ENCODE assay signal across 21 mouse cellular contexts in the genomic region with DNA sequence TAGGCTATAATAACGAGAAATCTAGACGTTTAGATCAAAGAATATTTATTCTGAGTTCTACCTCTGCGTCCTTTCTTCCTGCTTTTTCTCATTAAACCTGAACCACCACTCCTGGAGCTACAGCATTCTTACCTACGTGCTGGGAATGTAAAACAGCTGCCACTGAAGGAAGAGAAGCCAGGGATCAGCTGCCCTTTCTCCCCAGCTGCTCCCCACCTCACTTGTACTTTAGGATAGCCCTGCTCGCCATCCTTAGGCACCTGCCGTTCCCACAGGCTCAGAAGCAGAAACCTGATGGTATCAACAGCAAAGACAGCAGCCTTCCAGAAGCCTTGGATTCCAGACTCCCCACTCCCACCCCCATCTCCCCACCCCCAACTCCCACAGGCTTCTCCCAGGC. TPM values are rescaled to one million over a fixed set of nuclear protein-coding genes. Genes with fewer than 3 reads are reported as not detected.
DNase-seq lines count a peak whose midpoint lies in the region; ATAC-seq lines count a peak whose summit lies in the region.
"Had no signal": no experiment of that assay in that cellular context is flagged by ENCODE, and none has a peak within 500 bp of the region (broad histone marks: within the 10 kb centered on the region; RNA-seq: fewer than 3 reads in every experiment).

No protein-coding gene starts in this region.

- 49% methylated on average over 6 of the region's 6 CpGs for WGBS in kidney, embryonic 16.5 days
- WGBS in kidney, embryonic 14.5 days: 48% methylated on average over 6 of the region's 6 CpGs
- WGBS in neural tube, embryonic 14.5 days: 48% methylated on average over 6 of the region's 6 CpGs
- WGBS in midbrain, embryonic 12.5 days: 43% methylated on average over 6 of the region's 6 CpGs

- DNase-seq in neural tube, embryonic 10.5 days (ENCODE audit: extremely low spot score, low spot score): no peak
- DNase-seq in adrenal gland, postnatal 4 days (ENCODE audit: low spot score in 2 of 2): no peak
- DNase-seq in layer of hippocampus, postnatal 36 days: no peak
- DNase-seq: adrenal gland, postnatal 25 days; cerebellum, adult 9-10 months; gastrocnemius, postnatal 25 days; kidney, adult 8-10 months; left cerebral cortex, postnatal 4 days; liver, embryonic 13.5 days; spleen, adult 18-20 months; thymus, postnatal 25 days had no signal

- H3K27me3 ChIP-seq in kidney, embryonic 16.5 days (ENCODE audit: insufficient read depth, low read length): no peaks in the 10 kb centered on the region
- no peaks in the 10 kb centered on the region for H3K27me3 ChIP-seq in kidney, embryonic 14.5 days (ENCODE audit: control insufficient read depth, insufficient read depth, low read length)
- H3K27me3 ChIP-seq in neural tube, embryonic 14.5 days (ENCODE audit: control insufficient read depth, insufficient read depth, low read length): no peaks in the 10 kb centered on the region
- no peaks in the 10 kb centered on the region for H3K27me3 ChIP-seq in midbrain, embryonic 12.5 days
- H3K27me3 ChIP-seq: embryonic facial prominence, embryonic 15.5 days; heart, embryonic 15.5 days; liver, embryonic 13.5 days; megakaryocyte, embryonic 14.5 days; stomach, embryonic 15.5 days had no signal

- peak overlapping the region; percentile 71; the same call in 1 of the 2 replicates for H3K27ac ChIP-seq in kidney, embryonic 16.5 days (ENCODE audit: low read length)
- no peak overlapping the region for H3K27ac ChIP-seq in kidney, embryonic 14.5 days (ENCODE audit: low read depth, low read length)
- no peak overlapping the region for H3K27ac ChIP-seq in neural tube, embryonic 14.5 days (ENCODE audit: low read depth, low read length)
- H3K27ac ChIP-seq in midbrain, embryonic 12.5 days (replicated peaks): no peak overlapping the region
- H3K27ac ChIP-seq: embryonic facial prominence, embryonic 15.5 days; forebrain, embryonic 10.5 days; heart, embryonic 15.5 days; liver, embryonic 13.5 days; stomach, embryonic 15.5 days had no signal

- H3K36me3 ChIP-seq in kidney, embryonic 16.5 days (ENCODE audit: insufficient read depth, low read length): no peaks in the 10 kb centered on the region
- H3K36me3 ChIP-seq in kidney, embryonic 14.5 days (ENCODE audit: control insufficient read depth, insufficient read depth, low read length): no peaks in the 10 kb centered on the region
- H3K36me3 ChIP-seq in neural tube, embryonic 14.5 days (ENCODE audit: control insufficient read depth, insufficient read depth, low read length): no peaks in the 10 kb centered on the region
- no peaks in the 10 kb centered on the region for H3K36me3 ChIP-seq in midbrain, embryonic 12.5 days
- H3K36me3 ChIP-seq: embryonic facial prominence, embryonic 15.5 days; forebrain, embryonic 10.5 days; heart, embryonic 15.5 days; liver, embryonic 13.5 days; stomach, embryonic 15.5 days had no signal

- H3K4me1 ChIP-seq in kidney, embryonic 16.5 days (ENCODE audit: insufficient read depth, low read length): 0 out of 2 replicates have a peak, but pooled peaks cover 5% of the 10 kb centered on the region
- no peaks in the 10 kb centered on the region for H3K4me1 ChIP-seq in kidney, embryonic 14.5 days (ENCODE audit: control insufficient read depth, insufficient read depth, low read length)
- H3K4me1 ChIP-seq in neural tube, embryonic 14.5 days (ENCODE audit: control insufficient read depth, insufficient read depth, low read length): no peaks in the 10 kb centered on the region
- peaks cover 5% of the 10 kb centered on the region; the same call in 1 of the 2 replicates for H3K4me1 ChIP-seq in midbrain, embryonic 12.5 days
- H3K4me1 ChIP-seq: heart, embryonic 15.5 days; stomach, embryonic 15.5 days had no signal

- H3K4me2 ChIP-seq in kidney, embryonic 16.5 days (replicated peaks; ENCODE audit: low read depth, low read length): no peak overlapping the region
- no peak overlapping the region for H3K4me2 ChIP-seq in kidney, embryonic 14.5 days (replicated peaks; ENCODE audit: low read depth, low read length)
- no peak overlapping the region for H3K4me2 ChIP-seq in neural tube, embryonic 14.5 days (ENCODE audit: low read depth, low read length)
- no peak overlapping the region for H3K4me2 ChIP-seq in midbrain, embryonic 12.5 days (replicated peaks)
- H3K4me2 ChIP-seq: embryonic facial prominence, embryonic 15.5 days; heart, embryonic 15.5 days; liver, embryonic 13.5 days; stomach, embryonic 15.5 days had no signal

- peak; percentile 15; the same call in 1 of the 2 replicates for ATAC-seq in kidney, embryonic 16.5 days (ENCODE audit: low FRiP score, low TSS enrichment)
- no peak for ATAC-seq in kidney, embryonic 14.5 days (ENCODE audit: low FRiP score, low TSS enrichment)
- ATAC-seq in neural tube, embryonic 14.5 days (ENCODE audit: low read depth): peak; percentile 17; the same call in 1 of the 2 replicates
- peak; percentile 52 for ATAC-seq in midbrain, embryonic 12.5 days (ENCODE audit: low FRiP score, low read depth)
- ATAC-seq: lung, postnatal 0 days had no signal

- no peaks in the 10 kb centered on the region for H3K9me3 ChIP-seq in kidney, embryonic 16.5 days (ENCODE audit: low read length)
- no peaks in the 10 kb centered on the region for H3K9me3 ChIP-seq in kidney, embryonic 14.5 days (ENCODE audit: control insufficient read depth, low read length)
- H3K9me3 ChIP-seq in neural tube, embryonic 14.5 days (ENCODE audit: control insufficient read depth, low read length): no peaks in the 10 kb centered on the region
- H3K9me3 ChIP-seq in midbrain, embryonic 12.5 days: no peaks in the 10 kb centered on the region
- H3K9me3 ChIP-seq: embryonic facial prominence, embryonic 15.5 days; forebrain, embryonic 10.5 days; heart, embryonic 15.5 days; liver, embryonic 13.5 days; megakaryocyte, embryonic 14.5 days; stomach, embryonic 15.5 days had no signal

- no peak overlapping the region for H3K4me3 ChIP-seq in kidney, embryonic 16.5 days (ENCODE audit: low read length)
- no peak overlapping the region for H3K4me3 ChIP-seq in kidney, embryonic 14.5 days (ENCODE audit: low read length)
- H3K4me3 ChIP-seq in neural tube, embryonic 14.5 days (ENCODE audit: low read depth, low read length): no peak overlapping the region
- H3K4me3 ChIP-seq in midbrain, embryonic 12.5 days: no peak overlapping the region
- H3K4me3 ChIP-seq: embryonic facial prominence, embryonic 15.5 days; forebrain, embryonic 10.5 days; heart, embryonic 15.5 days; liver, embryonic 13.5 days; megakaryocyte, embryonic 14.5 days; stomach, embryonic 15.5 days had no signal

- no peak overlapping the region for H3K9ac ChIP-seq in kidney, embryonic 16.5 days (replicated peaks; ENCODE audit: low read length)
- H3K9ac ChIP-seq in kidney, embryonic 14.5 days (ENCODE audit: low read depth, low read length): no peak overlapping the region
- H3K9ac ChIP-seq in neural tube, embryonic 14.5 days (replicated peaks; ENCODE audit: low read depth, low read length): no peak overlapping the region
- H3K9ac ChIP-seq in midbrain, embryonic 12.5 days (replicated peaks): no peak overlapping the region
- H3K9ac ChIP-seq: embryonic facial prominence, embryonic 15.5 days; heart, embryonic 15.5 days; liver, embryonic 13.5 days; stomach, embryonic 15.5 days had no signal

RNA-seq across cellular contexts. Expression of gene Arhgap18, which starts 6.2 kb away (rescaled TPM):
- polyA plus RNA-seq in kidney, embryonic 16.5 days (2015; fragmentation: Nextera tagmentation; extraction: Ambion mirVana): 41.5 and 49.3 TPM in 2 replicates
- polyA plus RNA-seq in kidney, embryonic 14.5 days (2014; fragmentation: Nextera tagmentation; extraction: Ambion mirVana): 33.1 and 44.1 TPM in 2 replicates
- 10.0 and 11.6 TPM in 2 replicates for polyA plus RNA-seq in neural tube, embryonic 14.5 days (2014; fragmentation: Nextera tagmentation; extraction: Ambion mirVana)
- polyA plus RNA-seq in midbrain, embryonic 12.5 days (2016; fragmentation: Nextera tagmentation; extraction: Ambion mirVana): 17.8 and 18.2 TPM in 2 replicates
- 10 to 100 TPM; 51.4 to 64.6 TPM for total RNA-seq in adrenal gland, postnatal 4 days (2021)
- total RNA-seq in layer of hippocampus, postnatal 36 days (2021): 1 to 10 TPM; 6.7 to 7.2 TPM
